Mouse (Mus musculus) lung, adult 2 months (tissue): ENCODE results near the gene Pgp.

ENCODE experiments used
- CTCF ChIP-seq: fragments of 200-500 bp; IDR thresholded peaks from 2 replicates; pipeline ENCODE4 v1.5.1; 2011; ENCODE audit warnings: mild to moderate bottlenecking, low read length, control low read depth; ENCODE audit not compliant: insufficient read depth
- POLR2A ChIP-seq: fragments of 200-500 bp; IDR thresholded peaks from 2 replicates; pipeline ENCODE4 v1.6.1; 2011; ENCODE audit warnings: low read depth, mild to moderate bottlenecking, control low read depth, low read length, borderline replicate concordance; ENCODE audit errors: extremely low read depth

- TF ChIP-seq CTCF (no peak), POLR2A (no peak)
These were observed 40.8 kb upstream of the Pgp start for GRCm38 (mm10) chr17:24429201-24429983.
